Mouse (Mus musculus) ovary, postnatal 14 days (tissue): Measurements from ENCODE around the gene Gm5244.
A peak's percentile ranks its signal among the peaks of the same experiment; 100 is the strongest.

ENCODE experiments used
- DNase-seq: peaks from one replicate; pipeline ENCODE4 v3.0.0; 2022; ENCODE audit warnings: low spot score

Gene Gm5244

GRCm38 (mm10) chr19:12846382-12846781 lies at the start of gene Gm5244:
Gene Gm5244 (plus strand): TSS chr19:12846682.
- DNase-seq = no peak

GRCm38 (mm10) chr19:12797071-12797470 lies 49.4 kb upstream of the Gm5244 start:
- peak; percentile 9 for DNase-seq

- no peak for DNase-seq
These were observed 48.1 kb upstream of the Gm5244 start for GRCm38 (mm10) chr19:12798404-12798803.

GRCm38 (mm10) chr19:12799081-12799480 lies 47.4 kb upstream of the Gm5244 start:
- DNase-seq = no peak

GRCm38 (mm10) chr19:12800621-12801020 lies 45.9 kb upstream of the Gm5244 start:
- DNase-seq = no peak

- DNase-seq = no peak
These were observed 45.4 kb upstream of the Gm5244 start for GRCm38 (mm10) chr19:12801046-12801445.

GRCm38 (mm10) chr19:12802830-12803229 lies 43.7 kb upstream of the Gm5244 start:
- no peak for DNase-seq

- no peak for DNase-seq
These were observed 42.2 kb upstream of the Gm5244 start for GRCm38 (mm10) chr19:12804237-12804636.

- DNase-seq = no peak
These were observed 40.8 kb upstream of the Gm5244 start for GRCm38 (mm10) chr19:12805730-12806129.

- no peak for DNase-seq
These were observed 40.3 kb upstream of the Gm5244 start for GRCm38 (mm10) chr19:12806214-12806613.

GRCm38 (mm10) chr19:12812644-12813364 lies 33.7 kb upstream of the Gm5244 start:
- DNase-seq = no peak

- DNase-seq = no peak
These were observed 32.6 kb upstream of the Gm5244 start for GRCm38 (mm10) chr19:12813883-12814282.

- DNase-seq = no peak
These were observed 28.0 kb upstream of the Gm5244 start for GRCm38 (mm10) chr19:12818507-12818906.

- DNase-seq = no peak
These were observed 26.1 kb upstream of the Gm5244 start for GRCm38 (mm10) chr19:12820383-12820782.

GRCm38 (mm10) chr19:12824549-12824948 lies 21.9 kb upstream of the Gm5244 start:
- DNase-seq = no peak

- DNase-seq = no peak
These were observed 15.6 kb upstream of the Gm5244 start for GRCm38 (mm10) chr19:12830823-12831430.

GRCm38 (mm10) chr19:12831559-12831958 lies 14.9 kb upstream of the Gm5244 start:
- DNase-seq = no peak

GRCm38 (mm10) chr19:12833625-12834024 lies 12.9 kb upstream of the Gm5244 start:
- no peak for DNase-seq

GRCm38 (mm10) chr19:12838507-12838906 lies 8.0 kb upstream of the Gm5244 start:
- DNase-seq = no peak

GRCm38 (mm10) chr19:12856983-12857382 lies 10.5 kb downstream of the Gm5244 start, which contains the start of gene Olfr1444:
Gene Olfr1444 (plus strand): TSS chr19:12857283.
- no peak for DNase-seq

- DNase-seq = no peak
These were observed 37.1 kb downstream of the Gm5244 start, which contains the start of gene Olfr1445 for GRCm38 (mm10) chr19:12883555-12883954. Gene Olfr1445 (plus strand): TSS chr19:12883855.

- no peak for DNase-seq
These were observed 46.9 kb downstream of the Gm5244 start, which contains the start of gene Olfr1446 for GRCm38 (mm10) chr19:12893424-12893823. Gene Olfr1446 (minus strand): TSS chr19:12893524.
